Mouse (Mus musculus) testis, adult 2 months (tissue): ENCODE results near the gene Sash1.

Experiments
- CTCF ChIP-seq: fragments of 200-500 bp; IDR thresholded peaks from 2 replicates; pipeline ENCODE4 v1.5.1; 2012; ENCODE audit warnings: low read depth, mild to moderate bottlenecking, inconsistent platforms, low read length, moderate library complexity; ENCODE audit not compliant: control insufficient read depth, insufficient read depth, insufficient replicate concordance
- POLR2A ChIP-seq: fragments of 200-500 bp; IDR thresholded peaks from 2 replicates; pipeline ENCODE4 v1.6.1; 2012; ENCODE audit warnings: low read depth, mild to moderate bottlenecking, inconsistent platforms, low read length, moderate library complexity; ENCODE audit not compliant: control insufficient read depth

DNA sequence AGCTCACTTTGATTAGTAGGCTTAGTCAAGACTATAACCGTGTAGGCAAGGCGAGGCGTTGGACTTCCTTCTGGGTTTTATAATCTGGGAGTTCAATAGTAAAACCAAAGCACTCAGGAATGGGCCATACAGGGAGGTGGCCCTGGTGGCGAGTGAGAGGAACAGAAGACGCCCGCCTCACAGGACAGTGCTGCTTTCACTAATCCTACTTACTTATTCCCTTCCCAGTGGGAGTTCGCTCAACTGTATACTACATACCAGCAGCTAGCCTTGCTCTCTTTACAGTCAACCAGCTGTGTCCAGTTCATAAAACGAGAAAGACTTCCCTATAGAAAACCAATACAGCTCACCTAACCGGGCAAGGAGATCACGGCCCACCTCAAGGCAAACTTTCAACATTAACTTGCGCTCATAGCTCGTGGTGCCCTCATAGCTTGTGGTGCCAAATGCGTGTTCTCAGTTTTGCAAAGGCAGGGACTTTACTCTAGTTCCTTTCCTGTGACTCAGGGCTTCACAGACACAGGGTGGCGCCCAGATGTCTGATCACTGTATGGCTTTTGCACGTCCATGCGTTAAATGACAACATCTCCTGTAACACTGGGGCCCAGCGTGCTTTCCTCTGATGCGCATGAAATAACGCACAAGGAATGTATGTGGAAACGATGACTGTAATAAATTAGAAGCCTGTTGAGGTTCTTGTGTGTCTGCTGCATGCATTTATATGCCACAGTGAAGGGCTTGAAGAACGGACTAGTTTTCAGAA is 138.2 kb downstream of the Sash1 start:
- TF ChIP-seq POLR2A (no peak), CTCF (no peak)
